Mouse (Mus musculus) left cerebral cortex, postnatal 14 days (tissue): Measurements from ENCODE around the gene Psmd3. TPM values are rescaled to one million over a fixed set of nuclear protein-coding genes. Genes with fewer than 3 reads are reported as not detected.

Source experiments
- DNase-seq, 2 experiments: peaks; one replicate each; pipeline ENCODE4 v3.0.0; 2021 to 2022; ENCODE audit warnings: low spot score in 2 of 2, mixed read lengths in 1 of 2
- intact Hi-C: fragments of 180-260 bp; cut with DNase I; formaldehyde crosslinking; loops from one replicate; pipeline ENCODE4 v1.15.1; 2025
- total RNA-seq, 2 experiments: library from RNA; stranded (reverse); gene quantifications; 2 replicates each; pipeline ENCODE4 v1.2.3; 2021

The Psmd3 gene
- total RNA-seq, 2 experiments from 2014 or later, result 128 to 134 TPM

GRCm38 (mm10) chr11:98740393-98741050 is 58.2 kb downstream of the Psmd3 start, which contains the start of gene Thra:
TSS of gene Thra (plus strand) at chr11:98740638.
- intact Hi-C loops, result loop anchor here (1.0 to 2.0 kb wide), 2 partner anchors 15 to 46 kb away; no protein-coding TSS in a partner anchor
- peak; percentile 70 to 77 for DNase-seq

GRCm38 (mm10) chr11:98741051-98741620 is 58.8 kb downstream of the Psmd3 start:
- intact Hi-C loops, result loop anchor here (1.0 to 2.0 kb wide), 2 partner anchors 14 to 46 kb away; no protein-coding TSS in a partner anchor

DNA sequence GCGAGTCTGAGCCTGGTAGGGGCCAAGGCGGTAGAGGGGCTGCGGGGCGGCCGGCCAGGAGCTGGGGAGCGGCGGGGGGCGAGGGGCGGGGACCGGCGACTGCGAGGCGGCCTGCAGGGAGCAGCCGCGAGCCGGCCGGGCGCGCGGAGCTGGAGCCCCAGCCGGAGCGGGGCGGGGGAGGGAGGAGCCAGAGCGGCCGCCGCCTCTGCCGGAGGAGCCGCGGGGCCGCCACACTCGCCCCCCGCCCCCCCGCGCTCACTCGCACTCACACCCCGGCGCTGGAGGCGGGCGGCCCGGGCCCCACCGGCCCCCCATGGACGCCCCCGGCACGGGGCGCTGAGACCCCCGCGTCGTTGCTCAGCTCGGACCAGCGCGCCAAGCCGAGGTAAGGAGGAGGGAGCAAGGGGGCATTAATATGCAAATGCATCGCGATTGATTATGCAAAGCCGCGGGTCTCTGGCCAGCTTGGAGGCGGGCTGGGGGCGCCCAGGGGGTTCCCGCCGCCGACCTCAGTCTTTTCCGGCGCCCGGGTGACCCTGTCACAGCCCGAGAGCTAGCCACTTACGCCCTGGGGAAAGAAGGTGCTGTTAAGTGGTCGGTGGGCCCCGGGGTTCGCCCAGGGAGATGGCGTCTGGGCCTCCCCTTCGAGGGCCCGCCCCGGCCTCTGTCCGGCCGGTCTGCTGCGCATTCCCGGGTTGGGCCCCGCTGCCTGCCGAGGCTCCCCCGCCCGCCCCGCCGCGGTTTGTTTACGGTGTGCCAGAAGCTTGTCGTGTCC is 59.5 kb downstream of the Psmd3 start:
- intact Hi-C loops, result loop anchor here (1.0 to 2.0 kb wide), 2 partner anchors 13 to 45 kb away; no protein-coding TSS in a partner anchor

More at GRCm38 (mm10) chr11:98741051-98741620, 58.8 kb downstream of the Psmd3 start:
- peak in 1 of 2 experiments; percentile 49 for DNase-seq

GRCm38 (mm10) chr11:98742397-98743291 is 60.3 kb downstream of the Psmd3 start:
- no peak for DNase-seq
- intact Hi-C loops, result no loop called here

More for the DNA sequence above, 59.5 kb downstream of the Psmd3 start:
- peak in 1 of 2 experiments; percentile 78 for DNase-seq

DNA sequence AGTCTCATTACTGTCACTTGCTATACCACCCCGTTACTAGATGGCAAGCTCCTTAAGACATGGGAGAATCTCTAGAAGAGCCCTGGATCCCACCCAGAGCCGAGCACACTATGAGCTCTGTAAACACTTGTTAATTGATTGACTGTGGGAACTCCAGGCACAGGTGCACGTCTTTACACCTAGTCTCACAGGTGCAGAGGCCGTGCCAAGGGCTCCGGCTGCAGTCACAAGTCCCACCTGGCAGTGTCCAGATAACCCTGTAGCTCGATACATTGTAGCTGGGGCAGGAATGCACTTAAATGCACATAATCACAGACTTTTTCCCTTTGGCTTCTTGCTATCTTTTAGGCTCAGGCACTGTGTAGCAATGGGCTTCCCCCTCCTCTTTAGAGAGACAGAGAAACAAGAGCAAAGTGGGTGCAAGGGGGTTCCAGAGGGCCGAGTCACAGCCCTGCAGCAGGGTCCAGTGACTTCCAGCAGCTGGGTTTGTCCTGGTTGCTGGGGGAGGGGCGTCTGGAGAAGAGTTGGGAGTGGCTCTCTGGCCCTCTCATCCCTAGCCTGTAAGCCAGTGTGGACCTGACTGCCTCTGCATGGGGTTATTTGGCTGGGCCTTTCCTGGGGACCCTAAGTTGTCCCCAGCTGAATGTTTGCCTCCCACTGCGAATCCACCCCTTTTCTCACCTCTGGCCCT is 61.4 kb downstream of the Psmd3 start:
- intact Hi-C loops, result no loop called here
- DNase-seq, result peak in 1 of 2 experiments; percentile 44

DNA sequence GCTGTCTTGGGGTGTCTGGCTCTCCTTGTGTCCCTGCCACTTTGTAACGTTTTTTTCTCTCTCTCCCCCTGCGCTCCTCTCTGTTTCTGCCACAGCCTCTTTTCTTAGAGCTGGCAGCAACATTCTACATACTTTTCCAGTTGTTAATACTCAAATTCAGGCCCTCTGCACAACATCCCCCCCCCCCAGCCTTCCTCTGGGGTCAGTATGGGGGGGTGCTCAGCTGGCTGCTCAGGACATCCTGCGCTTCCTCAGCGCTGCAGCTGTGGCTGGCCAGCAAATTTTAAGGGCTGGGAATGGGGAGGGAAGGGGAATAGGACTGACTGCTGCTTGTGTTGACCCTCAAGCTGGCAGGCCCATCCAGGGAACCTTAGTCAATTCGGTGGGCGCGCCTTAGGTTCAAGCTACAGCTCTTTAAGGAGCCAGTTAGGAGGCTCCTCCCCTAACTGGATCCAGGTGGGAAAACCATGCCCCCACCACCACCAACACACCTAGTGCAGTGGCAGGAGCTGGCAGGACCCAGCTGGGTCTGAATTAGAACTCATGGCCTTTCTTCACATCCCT is 62.2 kb downstream of the Psmd3 start:
- DNase-seq, result no peak
- intact Hi-C loops, result no loop called here

Other genes starting within 250 kb of the Psmd3 start
- 100 to 1,000 TPM; 105 to 106 TPM for gene Mien1, start 243.6 kb upstream of the Psmd3 start, total RNA-seq
- gene Grb7, start 236.2 kb upstream of the Psmd3 start, total RNA-seq, result 1 to 10 TPM; 1.6 to 4.4 TPM
- gene Ikzf3, start 136.5 kb upstream of the Psmd3 start, total RNA-seq, result under 1 TPM; 0.21 to 0.62 TPM
- not detected for gene Zpbp2, start 131.5 kb upstream of the Psmd3 start, total RNA-seq
- 10 to 100 TPM; 44.6 to 49.4 TPM for gene Ormdl3, start 95.2 kb upstream of the Psmd3 start, total RNA-seq
- not detected for gene Lrrc3c, start 84.3 kb upstream of the Psmd3 start, total RNA-seq
- 10 to 100 TPM; 10.3 to 12.7 TPM for gene Gm12355, start 56.9 kb upstream of the Psmd3 start, total RNA-seq
- gene Gsdma3, start 56.2 kb upstream of the Psmd3 start, total RNA-seq, result under 1 TPM; 0.31 to 0.38 TPM
- not detected for gene Gsdma2, start 35.8 kb upstream of the Psmd3 start, total RNA-seq
- gene Gsdma, start 18.2 kb upstream of the Psmd3 start, total RNA-seq, result not detected
- not detected for gene Csf3, start 18.7 kb downstream of the Psmd3 start, total RNA-seq
- 100 to 1,000 TPM in 1 of 2 experiments, 10 to 100 TPM in 1; 96.3 to 114 TPM for gene Med24, start 46.9 kb downstream of the Psmd3 start, total RNA-seq
- gene Thra, start 58.1 kb downstream of the Psmd3 start, total RNA-seq, result 1,000 to 10,000 TPM in 1 of 2 experiments, 100 to 1,000 TPM in 1; 962 to 1,004 TPM
- 10 to 100 TPM; 82.0 to 85.4 TPM for gene Nr1d1, start 92.8 kb downstream of the Psmd3 start, total RNA-seq
- gene Msl1, start 113.0 kb downstream of the Psmd3 start, total RNA-seq, result 100 to 1,000 TPM; 168 to 170 TPM
- 10 to 100 TPM; 53.1 to 54.6 TPM for gene Casc3, start 122.4 kb downstream of the Psmd3 start, total RNA-seq
- gene Rapgefl1, start 154.2 kb downstream of the Psmd3 start, total RNA-seq, result 100 to 1,000 TPM; 141 to 143 TPM
- 10 to 100 TPM; 45.5 to 45.9 TPM for gene Wipf2, start 181.1 kb downstream of the Psmd3 start, total RNA-seq
- under 1 TPM; 0.47 to 0.57 TPM for gene Cdc6, start 225.2 kb downstream of the Psmd3 start, total RNA-seq
- 10 to 100 TPM; 14.6 to 15.1 TPM for gene Rara, start 245.3 kb downstream of the Psmd3 start, total RNA-seq